Mouse (Mus musculus) MEL (cell line): ENCODE measurements around the gene Ficd.

ENCODE experiments used
- BHLHE40 ChIP-seq: IDR thresholded peaks from 2 replicates; pipeline ENCODE4 v1.6.1; 2012; ENCODE audit warnings: low read depth, mild to moderate bottlenecking, inconsistent platforms, low read length, improper control_type of control experiment, borderline replicate concordance
- EP300 ChIP-seq, 2 experiments: IDR thresholded peaks; 2 replicates each; pipeline ENCODE4 v1.6.1; 2011; ENCODE audit warnings: improper control_type of control experiment in 2 of 2, low read length in 2 of 2, low read depth in 1 of 2, mild to moderate bottlenecking in 1 of 2
- GATA1 ChIP-seq: IDR thresholded peaks from 2 replicates; pipeline ENCODE4 v1.6.1; 2011; ENCODE audit warnings: low read depth, low read length, improper control_type of control experiment
- POLR2A ChIP-seq, 2 experiments: IDR thresholded peaks; 2 replicates each; pipeline ENCODE4 v1.6.1; 2011 to 2012; ENCODE audit warnings: low read length in 2 of 2, mild to moderate bottlenecking in 2 of 2, control low read depth in 1 of 2, improper control_type of control experiment in 1 of 2, low read depth in 1 of 2, moderate library complexity in 1 of 2; ENCODE audit not compliant: control insufficient read depth in 1 of 2, insufficient read depth in 1 of 2, poor library complexity in 1 of 2
- TCF12 ChIP-seq: IDR thresholded peaks from 2 replicates; pipeline ENCODE4 v1.6.1; 2014; ENCODE audit warnings: low read depth, mild to moderate bottlenecking, inconsistent platforms, low read length, improper control_type of control experiment, moderate library complexity
- USF2 ChIP-seq, 2 experiments: IDR thresholded peaks; 2 replicates each; pipeline ENCODE4 v1.6.1; 2011 to 2012; ENCODE audit warnings: improper control_type of control experiment in 2 of 2, low read length in 2 of 2, borderline replicate concordance in 1 of 2, inconsistent platforms in 1 of 2, low read depth in 1 of 2, mild to moderate bottlenecking in 1 of 2; ENCODE audit not compliant: insufficient read depth in 1 of 2

GRCm38 (mm10) chr5:113694000-113694399, 41.6 kb upstream of the Ficd start:
- no peak for TF ChIP-seq POLR2A (IDR thresholded peaks at IDR 0.05; ENCODE audit: control insufficient read depth in 1 of 2, insufficient read depth in 1 of 2, low read depth in 1 of 2, low read length in 2 of 2, poor library complexity in 1 of 2)
- no peak for TF ChIP-seq EP300 (IDR thresholded peaks at IDR 0.05; ENCODE audit: low read depth in 1 of 2, low read length in 2 of 2)
- no peak for TF ChIP-seq GATA1
- no peak for TF ChIP-seq USF2 (IDR thresholded peaks at IDR 0.05; ENCODE audit: borderline replicate concordance in 1 of 2, insufficient read depth in 1 of 2, low read depth in 1 of 2, low read length in 2 of 2)
- TF ChIP-seq TCF12 = no peak
- no peak for TF ChIP-seq BHLHE40
